Mouse (Mus musculus): ENCODE measurements around the gene Vmac. TPM values are rescaled to one million over a fixed set of nuclear protein-coding genes. Genes with fewer than 3 reads are reported as not detected.

Vmac gene
- total and polyA plus RNA-seq, 3 experiments: 2.6 to 8.0 TPM; not detected in 1

DNA sequence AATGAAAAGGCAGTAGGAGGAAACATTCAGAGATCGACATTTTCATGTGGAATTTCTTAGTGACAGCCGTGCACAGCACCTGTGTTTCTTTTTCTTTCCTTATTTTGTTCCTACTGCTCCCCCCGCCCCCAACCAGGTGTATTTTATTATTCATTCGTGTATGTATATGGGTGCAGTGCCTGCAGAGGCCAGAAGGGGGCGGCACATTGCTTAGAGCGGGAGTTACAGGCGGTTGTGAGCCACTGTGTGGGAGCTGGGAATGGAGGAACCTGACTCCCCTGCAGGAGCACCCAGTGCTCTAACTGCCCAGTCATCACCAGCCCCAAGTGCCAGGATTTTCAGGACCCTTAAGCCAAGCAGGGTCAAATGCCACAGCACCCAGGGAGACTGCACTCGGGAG is 18.7 kb upstream of the Vmac start:
- DNase-seq (ENCODE audit: low read depth, low spot score): peak; percentile 57
- TF ChIP-seq MEF2A (IDR thresholded peaks at IDR 0.05; ENCODE audit: extremely low read depth, insufficient replicate concordance, low read depth, low read length, poor library complexity, severe bottlenecking) (no peak), RCOR1 (IDR thresholded peaks at IDR 0.05; ENCODE audit: low read depth, low read length) (no peak), CHD1 (IDR thresholded peaks at IDR 0.05; ENCODE audit: low read depth, low read length) (no peak), BHLHE40 (IDR thresholded peaks at IDR 0.05; ENCODE audit: borderline replicate concordance, low read depth, low read length) (no peak), EP300 (IDR thresholded peaks at IDR 0.05; ENCODE audit: low read depth in 1 of 2, low read length in 2 of 2) (no peak), CTCF (IDR thresholded peaks at IDR 0.05 in 2 of 3, conservative IDR thresholded peaks at IDR 0.05 in 1 of 3; ENCODE audit: control insufficient read depth in 1 of 3, insufficient read depth in 1 of 3, low read depth in 2 of 3, low read length in 3 of 3, poor library complexity in 1 of 3, severe bottlenecking in 1 of 3) (peak; percentile 71 to 81 (median 71)), MAZ (IDR thresholded peaks at IDR 0.05; ENCODE audit: low read depth, low read length) (no peak), RAD21 (IDR thresholded peaks at IDR 0.05; ENCODE audit: low read depth, low read length) (peak; percentile 59), ETS1 (IDR thresholded peaks at IDR 0.05; ENCODE audit: low read depth, low read length) (no peak), SMC3 (IDR thresholded peaks at IDR 0.05; ENCODE audit: low read depth, low read length) (peak; percentile 67)

DNA sequence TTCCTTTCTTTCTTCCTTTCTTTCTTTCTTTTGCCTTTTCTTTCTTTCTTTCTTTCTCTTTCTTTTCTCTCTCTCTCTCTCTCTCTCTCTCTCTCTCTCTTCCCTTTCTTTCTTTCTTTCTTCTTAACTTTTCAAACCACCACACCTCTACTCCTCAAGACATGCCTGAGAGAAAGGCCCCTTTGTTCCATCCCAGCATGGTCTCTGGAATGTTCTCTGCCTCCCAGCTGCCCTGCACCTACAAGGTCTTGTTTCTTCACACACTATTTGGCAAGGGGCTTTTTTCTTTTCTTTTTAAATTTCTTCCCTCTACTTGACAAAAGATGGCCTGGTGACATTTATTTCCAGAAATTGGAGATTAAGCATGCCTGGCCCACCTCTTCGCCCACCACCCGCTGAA is 11.8 kb upstream of the Vmac start:
- Histone ChIP-seq H3K36me3 (ENCODE audit: control insufficient read depth in 1 of 2, insufficient read depth in 2 of 2, low read length in 2 of 2) (no peaks in the 10 kb centered on the region), H3K27me3 (ENCODE audit: control insufficient read depth in 1 of 2, insufficient read depth in 2 of 2, low read length in 2 of 2) (peaks cover 0 to 1% of the 10 kb centered on the region in 2 experiments; a peak in 3 of 4 replicates), H3K9me3 (replicated peaks; ENCODE audit: insufficient read depth, low read length) (no peaks in the 10 kb centered on the region), H3K9ac (ENCODE audit: control insufficient read depth, low read depth, low read length, poor library complexity, severe bottlenecking) (no peak overlapping the region), H3K4me3 (ENCODE audit: control insufficient read depth in 1 of 2, insufficient read depth in 1 of 2, low read depth in 2 of 2, low read length in 2 of 2) (no peak overlapping the region), H3K79me2 (ENCODE audit: control insufficient read depth, insufficient read depth, low read length, poor library complexity) (no peaks in the 10 kb centered on the region), H3K27ac (ENCODE audit: control insufficient read depth, low read depth, low read length) (no peak overlapping the region), H3K4me1 (ENCODE audit: control insufficient read depth in 1 of 2, insufficient read depth in 2 of 2, low read length in 2 of 2) (no peaks in the 10 kb centered on the region)
- no peak for DNase-seq (ENCODE audit: low read depth, low spot score)
- TF ChIP-seq CHD2 (IDR thresholded peaks at IDR 0.05; ENCODE audit: low read length) (no peak), CHD1 (IDR thresholded peaks at IDR 0.05; ENCODE audit: low read depth, low read length) (no peak), BHLHE40 (IDR thresholded peaks at IDR 0.05; ENCODE audit: borderline replicate concordance, low read depth, low read length) (no peak), ZNF384 (IDR thresholded peaks at IDR 0.05; ENCODE audit: low read depth, low read length) (no peak), POLR2A (IDR thresholded peaks at IDR 0.05; ENCODE audit: control insufficient read depth in 1 of 2, insufficient read depth in 1 of 2, low read depth in 1 of 2, low read length in 2 of 2, poor library complexity in 1 of 2) (no peak), ETS1 (IDR thresholded peaks at IDR 0.05; ENCODE audit: low read depth, low read length) (no peak), ZKSCAN1 (IDR thresholded peaks at IDR 0.05; ENCODE audit: low read depth, low read length) (no peak), EP300 (IDR thresholded peaks at IDR 0.05; ENCODE audit: low read depth in 1 of 2, low read length in 2 of 2) (no peak), GATA1 (IDR thresholded peaks at IDR 0.05; ENCODE audit: low read depth, low read length) (no peak), MAX (IDR thresholded peaks at IDR 0.05; ENCODE audit: low read length) (no peak), TCF12 (IDR thresholded peaks at IDR 0.05; ENCODE audit: low read depth, low read length) (no peak), GABPA (IDR thresholded peaks at IDR 0.05; ENCODE audit: low read depth, low read length) (no peak)

More for the DNA sequence above, 18.7 kb upstream of the Vmac start:
- Histone ChIP-seq H3K9me3 (replicated peaks; ENCODE audit: insufficient read depth, low read length) (no peaks in the 10 kb centered on the region), H3K79me2 (ENCODE audit: control insufficient read depth, insufficient read depth, low read length, poor library complexity) (no peaks in the 10 kb centered on the region), H3K9ac (ENCODE audit: control insufficient read depth, low read depth, low read length, poor library complexity, severe bottlenecking) (no peak overlapping the region), H3K36me3 (ENCODE audit: control insufficient read depth in 1 of 2, insufficient read depth in 2 of 2, low read length in 2 of 2) (no peaks in the 10 kb centered on the region), H3K4me1 (ENCODE audit: control insufficient read depth in 1 of 2, insufficient read depth in 2 of 2, low read length in 2 of 2) (no peaks in the 10 kb centered on the region), H3K4me3 (ENCODE audit: control insufficient read depth in 1 of 2, insufficient read depth in 1 of 2, low read depth in 2 of 2, low read length in 2 of 2) (no peak overlapping the region), H3K27ac (ENCODE audit: control insufficient read depth, low read depth, low read length) (no peak overlapping the region), H3K27me3 (ENCODE audit: control insufficient read depth in 1 of 2, insufficient read depth in 2 of 2, low read length in 2 of 2) (no peaks in the 10 kb centered on the region; a peak in 1 of 4 replicates)
